Mouse (Mus musculus) embryonic facial prominence, embryonic 11.5 days (tissue): ENCODE measurements around the gene Cox20. TPM values are rescaled to one million over a fixed set of nuclear protein-coding genes. Genes with fewer than 3 reads are reported as not detected.
"Not testable (repeated sequence)": the region's sequence is repeated elsewhere in the genome, so short reads cannot be mapped to it uniquely, and the experiment has no call there.

Experiments
- ATAC-seq: fragments of 200-750 bp; cut with Nextera tagmentation; replicated peaks from 2 replicates; pipeline ENCODE4 v1.8.0; 2017; ENCODE audit warnings: low read depth; ENCODE audit not compliant: insufficient number of reproducible peaks, low FRiP score, low TSS enrichment
- DNase-seq: peaks from one replicate; pipeline ENCODE4 v3.0.0-alpha.2; 2015; ENCODE audit warnings: low spot score
- H3K27ac ChIP-seq: fragments of 300-500 bp; sonication (generic); replicated peaks from 2 replicates; pipeline ENCODE4 v1.5.1; 2014; ENCODE audit warnings: mild to moderate bottlenecking, low read depth, low read length, control low read depth
- H3K27me3 ChIP-seq: fragments of 300-500 bp; sonication (generic); 2 replicates; pipeline ENCODE4 v1.6.1; 2014; ENCODE audit warnings: mild to moderate bottlenecking, low read length, moderate library complexity, mixed read lengths; ENCODE audit not compliant: control insufficient read depth, insufficient read depth
- H3K36me3 ChIP-seq: fragments of 300-500 bp; sonication (generic); replicated peaks from 2 replicates; pipeline ENCODE4 v1.6.1; 2014; ENCODE audit warnings: low read depth, mild to moderate bottlenecking, low read length, moderate library complexity, mixed read lengths; ENCODE audit not compliant: control insufficient read depth, insufficient read depth
- H3K4me1 ChIP-seq: fragments of 300-500 bp; sonication (generic); 2 replicates; pipeline ENCODE4 v1.6.1; 2014; ENCODE audit warnings: low read length, mixed read lengths; ENCODE audit not compliant: control insufficient read depth, insufficient read depth
- H3K4me2 ChIP-seq: fragments of 300-500 bp; sonication (generic); 2 replicates; pipeline ENCODE4 v1.6.1; 2014; ENCODE audit warnings: low read depth, mild to moderate bottlenecking, control low read depth, low read length, moderate library complexity
- H3K4me3 ChIP-seq: fragments of 300-500 bp; sonication (generic); 2 replicates; pipeline ENCODE4 v1.5.1; 2014; ENCODE audit warnings: low read depth, low read length, control low read depth
- H3K9ac ChIP-seq: fragments of 300-500 bp; sonication (generic); replicated peaks from 2 replicates; pipeline ENCODE4 v1.6.1; 2014; ENCODE audit warnings: mild to moderate bottlenecking, control low read depth, low read length
- H3K9me3 ChIP-seq: fragments of 300-500 bp; sonication (generic); replicated peaks from 2 replicates; pipeline ENCODE4 v1.6.1; 2016; ENCODE audit warnings: mild to moderate bottlenecking, low read length, inconsistent platforms, mixed read lengths; ENCODE audit not compliant: control insufficient read depth
- WGBS: fragments of 180-500 bp; shearing (Covaris S2); extraction: QIAGEN DNeasy Blood & Tissue Kit; methylation state at CpG from one replicate; pipeline ENCODE4 v1.1.7; 2014; 5-methylcytosine and 5-hydroxymethylcytosine counted together
- polyA plus RNA-seq: library from polyadenylated mRNA; unstranded; fragments of >200 nt; fragmentation: Nextera tagmentation; extraction: Ambion mirVana; gene quantifications from 2 replicates; pipeline ENCODE4 v1.2.1, GENCODE M21; 2014

The Cox20 gene
- polyA plus RNA-seq, 1 experiment from 2014 or later = 120 TPM

- Histone ChIP-seq H3K9ac (no peak overlapping the region), H3K27ac (no peak overlapping the region), H3K9me3 (no peaks in the 10 kb centered on the region), H3K4me1 (no peaks in the 10 kb centered on the region), H3K4me3 (no peak overlapping the region), H3K4me2 (no peak overlapping the region), H3K27me3 (no peaks in the 10 kb centered on the region), H3K36me3 (no peaks in the 10 kb centered on the region)
- 62% methylated on average over 8 of the region's 8 CpGs for WGBS
- DNase-seq (no peak), ATAC-seq (no peak)
Observed at GRCm38 (mm10) chr1:178287601-178288176, 31.2 kb upstream of the Cox20 start.

- Histone ChIP-seq H3K27me3 (no peaks in the 10 kb centered on the region), H3K9me3 (no peaks in the 10 kb centered on the region), H3K36me3 (no peaks in the 10 kb centered on the region), H3K4me2 (no peak overlapping the region), H3K4me1 (no peaks in the 10 kb centered on the region), H3K27ac (no peak overlapping the region), H3K4me3 (no peak overlapping the region), H3K9ac (no peak overlapping the region)
- ATAC-seq = no peak
- 74% methylated on average over 3 of the region's 3 CpGs for WGBS
- no peak for DNase-seq
Observed at GRCm38 (mm10) chr1:178291716-178292115, 27.2 kb upstream of the Cox20 start.

GRCm38 (mm10) chr1:178294051-178294450 is 24.9 kb upstream of the Cox20 start:
- no peak for DNase-seq
- no peak for ATAC-seq
- H3K9me3 ChIP-seq = no peaks in the 10 kb centered on the region
- no peak overlapping the region for H3K4me3 ChIP-seq
- no peaks in the 10 kb centered on the region for H3K36me3 ChIP-seq
- H3K27ac ChIP-seq = no peak overlapping the region
- H3K27me3 ChIP-seq = no peaks in the 10 kb centered on the region
- no peak overlapping the region for H3K4me2 ChIP-seq
- 95% methylated on average over 1 of the region's 1 CpGs for WGBS
- H3K4me1 ChIP-seq = no peaks in the 10 kb centered on the region
- no peak overlapping the region for H3K9ac ChIP-seq

GRCm38 (mm10) chr1:178301261-178301660 is 17.7 kb upstream of the Cox20 start:
- not testable (repeated sequence) for ATAC-seq, H3K4me1 ChIP-seq, DNase-seq, H3K9me3 ChIP-seq, H3K4me2 ChIP-seq, H3K4me3 ChIP-seq, H3K9ac ChIP-seq, H3K36me3 ChIP-seq, H3K27ac ChIP-seq, H3K27me3 ChIP-seq
- 86% methylated on average over 2 of the region's 2 CpGs for WGBS

GRCm38 (mm10) chr1:178303425-178303824 is 15.5 kb upstream of the Cox20 start:
- ATAC-seq (no peak), DNase-seq (peak; percentile 79)
- Histone ChIP-seq H3K4me2 (no peak overlapping the region), H3K9me3 (no peaks in the 10 kb centered on the region), H3K4me3 (no peak overlapping the region), H3K27me3 (no peaks in the 10 kb centered on the region), H3K36me3 (no peaks in the 10 kb centered on the region), H3K9ac (no peak overlapping the region), H3K4me1 (no peaks in the 10 kb centered on the region), H3K27ac (no peak overlapping the region)
- 22% methylated on average over 3 of the region's 3 CpGs for WGBS

- Histone ChIP-seq H3K4me2 (no peak overlapping the region), H3K27me3 (no peaks in the 10 kb centered on the region), H3K9me3 (no peaks in the 10 kb centered on the region), H3K4me3 (no peak overlapping the region), H3K36me3 (no peaks in the 10 kb centered on the region), H3K27ac (no peak overlapping the region), H3K9ac (no peak overlapping the region), H3K4me1 (no peaks in the 10 kb centered on the region)
- ATAC-seq (no peak), DNase-seq (no peak)
- WGBS = 79% methylated on average over 2 of the region's 2 CpGs
Observed at GRCm38 (mm10) chr1:178309487-178309886, 9.4 kb upstream of the Cox20 start.

GRCm38 (mm10) chr1:178310128-178310527 is 8.8 kb upstream of the Cox20 start:
- Histone ChIP-seq H3K27me3 (no peaks in the 10 kb centered on the region), H3K4me2 (no peak overlapping the region), H3K36me3 (no peaks in the 10 kb centered on the region), H3K4me3 (no peak overlapping the region), H3K4me1 (no peaks in the 10 kb centered on the region), H3K9ac (no peak overlapping the region), H3K9me3 (no peaks in the 10 kb centered on the region), H3K27ac (no peak overlapping the region)
- ATAC-seq (no peak), DNase-seq (no peak)
- WGBS = 68% methylated on average over 1 of the region's 1 CpGs

- Histone ChIP-seq H3K4me1 (no peaks in the 10 kb centered on the region), H3K27ac (no peak overlapping the region), H3K9ac (no peak overlapping the region), H3K9me3 (no peaks in the 10 kb centered on the region), H3K36me3 (no peaks in the 10 kb centered on the region), H3K27me3 (no peaks in the 10 kb centered on the region), H3K4me3 (no peak overlapping the region), H3K4me2 (no peak overlapping the region)
- WGBS = 93% methylated on average over 1 of the region's 1 CpGs
- DNase-seq (no peak), ATAC-seq (no peak)
Observed at GRCm38 (mm10) chr1:178313039-178313597, 5.8 kb upstream of the Cox20 start.
